Mouse (Mus musculus) midbrain, embryonic 13.5 days (tissue): ENCODE results near the gene Parvg. TPM values are rescaled to one million over a fixed set of nuclear protein-coding genes. Genes with fewer than 3 reads are reported as not detected.

ENCODE experiments used
- ATAC-seq: fragments of 200-750 bp; cut with Nextera tagmentation; 2 replicates; pipeline ENCODE4 v1.8.0; 2017; ENCODE audit warnings: mild to moderate bottlenecking, moderate TSS enrichment, moderate library complexity
- H3K27ac ChIP-seq: fragments of 300-500 bp; sonication (generic); 2 replicates; pipeline ENCODE4 v1.5.1; 2015; ENCODE audit warnings: inconsistent platforms, mild to moderate bottlenecking, moderate library complexity
- H3K27me3 ChIP-seq: fragments of 300-500 bp; sonication (generic); 2 replicates; pipeline ENCODE4 v1.6.1; 2015; ENCODE audit warnings: mild to moderate bottlenecking, inconsistent platforms
- H3K36me3 ChIP-seq: fragments of 300-500 bp; sonication (generic); 2 replicates; pipeline ENCODE4 v1.6.1; 2015; ENCODE audit warnings: mild to moderate bottlenecking, inconsistent platforms
- H3K4me1 ChIP-seq: fragments of 300-500 bp; sonication (generic); replicated peaks from 2 replicates; pipeline ENCODE4 v1.6.1; 2015; ENCODE audit warnings: inconsistent platforms
- H3K4me2 ChIP-seq: fragments of 300-500 bp; sonication (generic); replicated peaks from 2 replicates; pipeline ENCODE4 v1.6.1; 2015; ENCODE audit warnings: moderate library complexity, mild to moderate bottlenecking, inconsistent platforms
- H3K4me3 ChIP-seq: fragments of 300-500 bp; sonication (generic); replicated peaks from 2 replicates; pipeline ENCODE4 v1.5.1; 2015; ENCODE audit warnings: mild to moderate bottlenecking, inconsistent platforms
- H3K9ac ChIP-seq: fragments of 300-500 bp; sonication (generic); replicated peaks from 2 replicates; pipeline ENCODE4 v1.6.1; 2015; ENCODE audit warnings: mild to moderate bottlenecking, inconsistent platforms
- H3K9me3 ChIP-seq: fragments of 300-500 bp; sonication (generic); 2 replicates; pipeline ENCODE4 v1.6.1; 2016; ENCODE audit warnings: mild to moderate bottlenecking, inconsistent platforms
- WGBS: fragments of 180-500 bp; shearing (Covaris S2); methylation state at CpG from one replicate; pipeline ENCODE4 v1.1.7; 2015; 5-methylcytosine and 5-hydroxymethylcytosine counted together
- polyA plus RNA-seq: library from polyadenylated mRNA; unstranded; fragments of >200 nt; fragmentation: Nextera tagmentation; extraction: Ambion mirVana; gene quantifications from 2 replicates; pipeline ENCODE4 v1.2.1, GENCODE M21; 2015

Parvg gene
- polyA plus RNA-seq, 1 experiment from 2014 or later = 0.78 TPM

- H3K36me3 ChIP-seq = no peaks in the 10 kb centered on the region
- no peak overlapping the region for H3K4me3 ChIP-seq
- no peak overlapping the region for H3K4me2 ChIP-seq
- no peak for ATAC-seq
- H3K9me3 ChIP-seq = no peaks in the 10 kb centered on the region
- no peaks in the 10 kb centered on the region; the same call in 1 of the 2 replicates for H3K27me3 ChIP-seq
- peaks cover 14% of the 10 kb centered on the region; the same call in 1 of the 2 replicates for H3K4me1 ChIP-seq
- H3K9ac ChIP-seq = no peak overlapping the region
- no peak overlapping the region for H3K27ac ChIP-seq
- WGBS = 81% methylated on average over 8 of the region's 8 CpGs
Measured at GRCm38 (mm10) chr15:84329940-84330339, 6.1 kb downstream of the Parvg start.

- peaks cover 12% of the 10 kb centered on the region; the same call in 1 of the 2 replicates for H3K4me1 ChIP-seq
- no peak overlapping the region for H3K4me2 ChIP-seq
- H3K4me3 ChIP-seq = no peak overlapping the region
- no peak for ATAC-seq
- H3K36me3 ChIP-seq = no peaks in the 10 kb centered on the region
- no peak overlapping the region for H3K27ac ChIP-seq
- H3K27me3 ChIP-seq = no peaks in the 10 kb centered on the region
- no peak overlapping the region for H3K9ac ChIP-seq
- WGBS = 90% methylated on average over 4 of the region's 4 CpGs
- H3K9me3 ChIP-seq = no peaks in the 10 kb centered on the region
Measured at GRCm38 (mm10) chr15:84331066-84331612, 7.3 kb downstream of the Parvg start.

GRCm38 (mm10) chr15:84336281-84336817, 12.5 kb downstream of the Parvg start:
- ATAC-seq = no peak
- H3K27ac ChIP-seq = no peak overlapping the region
- WGBS = 75% methylated on average over 12 of the region's 12 CpGs
- H3K36me3 ChIP-seq = no peaks in the 10 kb centered on the region
- no peak overlapping the region for H3K4me3 ChIP-seq
- no peak overlapping the region for H3K4me2 ChIP-seq
- no peaks in the 10 kb centered on the region for H3K9me3 ChIP-seq
- no peaks in the 10 kb centered on the region for H3K27me3 ChIP-seq
- peaks cover 16% of the 10 kb centered on the region; the same call in 1 of the 2 replicates for H3K4me1 ChIP-seq
- H3K9ac ChIP-seq = no peak overlapping the region

- no peak overlapping the region for H3K4me2 ChIP-seq
- H3K4me1 ChIP-seq = peaks cover 10% of the 10 kb centered on the region; the same call in 1 of the 2 replicates
- no peaks in the 10 kb centered on the region for H3K9me3 ChIP-seq
- no peak overlapping the region for H3K27ac ChIP-seq
- no peaks in the 10 kb centered on the region for H3K27me3 ChIP-seq
- no peak overlapping the region for H3K9ac ChIP-seq
- ATAC-seq = no peak
- WGBS = 66% methylated on average over 5 of the region's 5 CpGs
- no peaks in the 10 kb centered on the region for H3K36me3 ChIP-seq
- no peak overlapping the region for H3K4me3 ChIP-seq
Measured at GRCm38 (mm10) chr15:84337599-84337998, 13.8 kb downstream of the Parvg start.

GRCm38 (mm10) chr15:84340926-84341325, 17.1 kb downstream of the Parvg start:
- no peak for ATAC-seq
- no peaks in the 10 kb centered on the region for H3K9me3 ChIP-seq
- no peak overlapping the region for H3K27ac ChIP-seq
- peaks cover 25% of the 10 kb centered on the region for H3K4me1 ChIP-seq
- H3K4me2 ChIP-seq = no peak overlapping the region
- H3K36me3 ChIP-seq = no peaks in the 10 kb centered on the region
- H3K4me3 ChIP-seq = no peak overlapping the region
- H3K9ac ChIP-seq = no peak overlapping the region
- H3K27me3 ChIP-seq = no peaks in the 10 kb centered on the region
- WGBS = 52% methylated on average over 2 of the region's 2 CpGs

- H3K4me2 ChIP-seq = no peak overlapping the region
- H3K27me3 ChIP-seq = no peaks in the 10 kb centered on the region
- WGBS = 97% methylated on average over 4 of the region's 4 CpGs
- H3K36me3 ChIP-seq = no peaks in the 10 kb centered on the region
- no peaks in the 10 kb centered on the region for H3K9me3 ChIP-seq
- no peak for ATAC-seq
- no peak overlapping the region for H3K4me3 ChIP-seq
- no peak overlapping the region for H3K9ac ChIP-seq
- H3K4me1 ChIP-seq = peaks cover 39% of the 10 kb centered on the region
- no peak overlapping the region for H3K27ac ChIP-seq
Measured at GRCm38 (mm10) chr15:84348769-84349168, 24.9 kb downstream of the Parvg start.

- Histone ChIP-seq H3K36me3 (no peaks in the 10 kb centered on the region), H3K4me1 (peaks cover 26% of the 10 kb centered on the region), H3K9me3 (no peaks in the 10 kb centered on the region), H3K27ac (peak overlapping the region; percentile 47; the same call in 1 of the 2 replicates), H3K27me3 (no peaks in the 10 kb centered on the region), H3K4me2 (no peak overlapping the region), H3K4me3 (no peak overlapping the region), H3K9ac (no peak overlapping the region)
- peak; percentile 63 for ATAC-seq
- 55% methylated on average over 14 of the region's 14 CpGs for WGBS
Measured at GRCm38 (mm10) chr15:84349915-84350738, 26.3 kb downstream of the Parvg start.

- H3K4me3 ChIP-seq = no peak overlapping the region
- H3K9me3 ChIP-seq = no peaks in the 10 kb centered on the region
- WGBS = 86% methylated on average over 7 of the region's 7 CpGs
- no peak overlapping the region for H3K27ac ChIP-seq
- no peaks in the 10 kb centered on the region for H3K36me3 ChIP-seq
- H3K9ac ChIP-seq = no peak overlapping the region
- H3K4me2 ChIP-seq = no peak overlapping the region
- H3K27me3 ChIP-seq = no peaks in the 10 kb centered on the region
- H3K4me1 ChIP-seq = peaks cover 22% of the 10 kb centered on the region
- no peak for ATAC-seq
Measured at GRCm38 (mm10) chr15:84351342-84351741, 27.5 kb downstream of the Parvg start.

GRCm38 (mm10) chr15:84351915-84352844, 28.4 kb downstream of the Parvg start:
- ATAC-seq = peak; percentile 51; the same call in 1 of the 2 replicates
- Histone ChIP-seq H3K36me3 (no peaks in the 10 kb centered on the region), H3K27me3 (no peaks in the 10 kb centered on the region), H3K4me3 (no peak overlapping the region), H3K4me1 (peaks cover 22% of the 10 kb centered on the region), H3K9me3 (no peaks in the 10 kb centered on the region), H3K27ac (peak overlapping the region; percentile 47; the same call in 1 of the 2 replicates), H3K9ac (no peak overlapping the region), H3K4me2 (no peak overlapping the region)
- WGBS = 64% methylated on average over 21 of the region's 21 CpGs

- H3K9ac ChIP-seq = no peak overlapping the region
- H3K4me3 ChIP-seq = no peak overlapping the region
- no peaks in the 10 kb centered on the region for H3K36me3 ChIP-seq
- 78% methylated on average over 5 of the region's 5 CpGs for WGBS
- no peaks in the 10 kb centered on the region for H3K27me3 ChIP-seq
- peaks cover 27% of the 10 kb centered on the region for H3K4me1 ChIP-seq
- no peak overlapping the region for H3K4me2 ChIP-seq
- H3K27ac ChIP-seq = no peak overlapping the region
- H3K9me3 ChIP-seq = no peaks in the 10 kb centered on the region
- ATAC-seq = no peak
Measured at GRCm38 (mm10) chr15:84355081-84355480, 31.3 kb downstream of the Parvg start.

GRCm38 (mm10) chr15:84364746-84365145, 40.9 kb downstream of the Parvg start:
- Histone ChIP-seq H3K27me3 (no peaks in the 10 kb centered on the region), H3K9me3 (no peaks in the 10 kb centered on the region), H3K4me2 (no peak overlapping the region), H3K36me3 (no peaks in the 10 kb centered on the region), H3K27ac (no peak overlapping the region), H3K4me1 (peaks cover 17% of the 10 kb centered on the region), H3K9ac (no peak overlapping the region), H3K4me3 (no peak overlapping the region)
- 89% methylated on average over 3 of the region's 3 CpGs for WGBS
- ATAC-seq = no peak
